Mouse (Mus musculus) layer of hippocampus, adult 11-12 months (tissue): Measurements from ENCODE around the gene Gpr107.

ENCODE experiments used
- DNase-seq: peaks from one replicate; pipeline ENCODE4 v3.0.0; 2022; ENCODE audit warnings: low spot score

The Gpr107 gene

DNA sequence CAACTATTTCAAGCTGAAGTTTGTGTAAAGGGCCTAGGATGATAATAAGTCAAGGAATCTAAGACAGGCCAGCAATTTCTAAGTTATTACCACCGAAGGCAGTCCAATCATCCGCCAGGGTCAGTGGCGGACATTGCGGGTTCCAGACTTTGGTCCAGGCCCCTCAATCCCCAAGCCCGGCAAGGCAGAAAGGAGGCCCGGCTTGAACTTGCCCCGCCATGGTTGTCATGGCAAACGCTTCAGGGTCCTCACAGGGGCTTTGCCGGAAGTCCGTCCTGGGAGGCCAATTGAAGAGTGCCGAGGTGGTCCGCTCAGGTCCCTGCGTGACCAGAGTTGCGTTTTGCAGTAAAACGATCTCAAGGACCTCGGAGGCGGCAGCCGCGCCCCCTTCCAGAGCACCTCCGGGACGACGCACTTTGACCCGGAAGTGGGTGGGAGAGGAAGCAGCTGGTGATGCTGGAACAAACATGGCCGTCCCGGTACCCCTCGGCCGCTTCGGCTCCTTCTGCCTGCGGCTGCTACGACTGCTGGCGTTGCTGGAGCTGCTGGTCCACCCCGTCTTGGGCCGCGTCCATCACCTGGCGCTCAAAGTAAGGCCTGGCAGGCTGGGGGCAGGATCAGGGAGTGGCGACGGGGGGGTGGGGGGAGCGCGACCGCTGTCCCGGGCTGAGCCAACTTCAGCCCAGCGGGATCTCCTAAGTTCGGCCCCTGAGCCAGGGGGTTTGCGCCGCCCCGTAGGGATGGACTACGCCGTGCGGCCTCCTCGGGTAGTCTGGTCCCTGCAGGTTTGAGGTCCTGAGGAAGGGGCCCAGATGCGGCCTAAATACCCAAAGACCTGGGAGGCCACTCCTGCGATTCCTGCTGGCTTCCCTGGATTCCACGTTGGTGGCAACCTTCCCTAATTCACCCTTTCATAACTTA is at the start of gene Gpr107:
Gene Gpr107, plus strand, starts transcription at position 425 of the 921 bp plus-strand sequence.
- DNase-seq: peak; percentile 79

DNA sequence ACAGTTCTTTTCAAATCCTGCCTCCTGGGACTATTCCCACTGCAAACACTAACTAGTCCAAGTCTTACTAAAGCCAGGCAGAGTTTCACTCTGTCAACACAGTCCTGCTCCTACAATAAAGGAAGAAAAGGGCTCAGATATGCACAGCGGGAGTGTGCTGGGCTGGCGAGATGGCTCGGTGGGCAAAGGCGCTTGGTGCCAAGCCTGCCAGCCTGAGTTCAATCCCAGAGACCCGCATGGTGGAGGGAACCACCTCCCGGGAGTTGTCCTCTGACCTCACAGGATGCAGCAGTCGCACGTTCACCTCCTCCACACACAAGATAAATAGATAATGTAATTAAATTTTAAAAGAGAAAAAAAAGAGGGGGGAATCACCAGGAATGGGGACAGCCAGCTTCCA is 48.8 kb upstream of the Gpr107 start:
- no peak for DNase-seq

DNA sequence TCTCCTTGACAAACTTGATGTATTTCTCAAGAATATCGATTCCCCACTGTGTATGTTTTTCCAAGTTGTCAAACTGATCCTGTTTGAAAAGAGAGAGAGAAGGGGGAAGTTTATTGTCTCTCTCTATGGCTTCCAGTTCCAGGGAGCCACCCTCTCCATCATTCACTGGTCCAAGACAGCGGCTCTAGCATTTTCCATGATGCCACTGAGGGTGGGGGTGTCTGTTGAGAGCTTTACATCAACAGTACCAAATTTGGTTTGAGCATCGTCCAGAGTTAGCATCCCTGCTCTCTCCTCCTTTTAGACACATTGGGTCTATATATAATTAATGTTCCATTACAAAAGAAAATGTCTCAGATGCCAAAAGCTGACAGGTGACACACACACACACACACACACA is 46.8 kb upstream of the Gpr107 start:
- DNase-seq: no peak

DNA sequence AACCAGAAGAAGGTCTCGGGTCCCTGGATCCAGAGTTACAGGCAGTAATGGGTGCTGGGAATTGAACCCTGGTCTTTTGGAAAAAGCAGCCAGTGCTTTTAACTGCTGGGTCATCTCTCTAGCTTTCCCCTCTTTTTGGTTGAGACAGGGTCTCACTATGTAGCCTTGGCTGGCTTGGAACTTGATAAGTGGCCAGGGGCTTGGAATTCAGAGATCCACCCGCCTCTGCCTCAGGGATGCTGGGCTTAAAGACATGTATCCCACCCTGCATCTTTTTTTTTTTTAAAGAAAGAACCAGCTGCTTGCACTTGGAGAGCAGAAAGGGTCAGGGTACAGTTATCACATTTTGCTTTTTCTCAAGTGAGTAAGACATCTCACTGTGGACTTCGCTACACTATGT is 46.1 kb upstream of the Gpr107 start:
- no peak for DNase-seq

DNA sequence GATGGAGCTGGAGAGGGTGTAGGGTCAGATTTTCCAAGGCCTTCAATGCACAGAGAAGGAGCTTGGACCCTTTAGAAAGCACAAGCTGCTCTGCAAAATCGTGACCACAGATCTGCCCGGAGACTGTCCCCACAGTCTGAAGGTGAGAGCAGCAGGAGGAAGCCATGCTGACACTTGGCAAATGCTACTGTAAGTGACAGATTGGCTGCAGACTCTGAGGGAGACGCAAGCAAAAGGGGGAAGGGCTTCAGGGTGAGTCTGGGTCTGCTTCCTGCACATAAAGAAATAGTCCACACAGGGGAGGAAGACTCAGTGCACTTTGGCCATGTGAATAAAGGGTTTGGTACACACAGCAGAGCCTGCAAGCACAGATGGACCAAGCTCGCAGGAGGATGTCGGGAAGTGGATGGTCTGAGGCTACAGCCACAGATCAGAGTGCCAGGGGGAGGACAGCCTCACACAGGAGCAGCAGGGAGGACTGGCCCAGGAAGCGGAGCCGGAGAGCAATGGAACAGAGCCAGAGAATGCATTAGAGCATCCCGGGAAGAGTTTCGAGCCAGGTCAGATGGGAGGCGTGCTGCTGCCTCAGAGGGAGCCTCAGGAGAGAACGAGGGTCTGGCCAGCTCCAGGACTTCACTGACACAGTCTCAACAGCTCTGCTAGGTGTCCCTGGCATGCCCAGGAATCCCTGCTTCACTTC is 45.3 kb upstream of the Gpr107 start:
- DNase-seq: peak; percentile 43

DNA sequence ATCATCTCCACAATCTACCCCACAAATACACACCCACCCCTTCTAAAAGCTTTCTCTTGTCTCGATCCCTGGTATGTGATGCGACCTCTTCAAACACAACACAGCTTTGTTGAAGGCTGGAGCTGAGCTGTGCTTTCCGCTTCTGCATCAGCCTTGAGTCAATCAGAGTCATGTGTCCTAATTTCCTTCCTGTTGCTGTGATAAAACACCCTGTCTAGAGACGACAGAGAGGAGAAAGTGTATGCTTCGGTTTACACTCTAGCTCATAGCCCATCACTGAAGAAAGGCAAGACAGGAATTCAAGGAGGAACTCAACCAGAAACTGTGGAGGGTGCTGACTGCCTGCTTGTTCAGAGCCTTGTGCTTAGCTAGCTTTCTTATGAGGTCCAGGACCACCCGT is 43.9 kb upstream of the Gpr107 start:
- DNase-seq: no peak

DNA sequence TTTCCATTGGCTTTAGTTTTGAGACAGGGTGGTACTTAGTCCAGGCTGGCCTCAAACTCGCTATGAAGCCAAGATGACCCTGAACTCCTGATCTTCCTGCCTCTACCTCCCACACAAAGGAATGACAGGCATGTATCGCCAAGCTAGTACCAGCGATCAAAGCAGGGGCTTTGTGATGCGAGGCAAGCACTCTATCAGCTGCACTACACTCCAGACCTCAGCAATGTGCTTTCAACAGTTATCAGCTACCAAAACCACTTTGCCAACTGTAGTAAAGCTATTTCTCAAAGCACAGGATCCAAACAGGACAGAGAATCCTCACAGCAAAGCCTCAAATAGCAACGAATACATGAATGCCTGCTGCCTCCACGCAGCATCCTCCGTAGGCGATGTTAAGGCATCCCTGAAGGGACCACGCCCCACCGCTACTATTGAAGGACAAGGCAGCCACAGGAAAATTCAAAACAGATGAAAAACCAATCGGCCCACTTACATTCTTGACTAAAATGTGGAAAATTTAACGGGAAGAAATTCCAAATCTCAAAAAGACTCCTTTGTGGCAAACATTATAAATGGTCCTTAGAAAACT is 42.1 kb upstream of the Gpr107 start:
- DNase-seq: no peak

DNA sequence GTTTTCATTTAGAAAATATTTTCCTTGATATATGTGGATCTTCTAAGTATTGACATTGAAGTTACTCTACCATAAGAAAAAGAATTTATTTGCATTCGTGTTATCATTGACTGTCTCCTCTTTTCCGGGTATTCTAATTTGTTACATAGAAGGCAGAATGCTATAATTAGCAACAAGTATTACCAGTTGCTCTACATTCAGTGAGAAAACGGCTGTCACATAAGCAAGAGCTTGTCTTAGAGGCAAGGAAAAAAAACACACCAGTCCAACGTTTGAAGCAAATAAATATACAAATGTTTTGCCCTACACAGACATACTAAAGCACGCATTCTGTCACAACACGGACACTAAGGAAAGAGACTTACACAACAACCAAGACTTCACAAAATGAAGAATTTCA is 40.4 kb upstream of the Gpr107 start:
- DNase-seq: no peak

DNA sequence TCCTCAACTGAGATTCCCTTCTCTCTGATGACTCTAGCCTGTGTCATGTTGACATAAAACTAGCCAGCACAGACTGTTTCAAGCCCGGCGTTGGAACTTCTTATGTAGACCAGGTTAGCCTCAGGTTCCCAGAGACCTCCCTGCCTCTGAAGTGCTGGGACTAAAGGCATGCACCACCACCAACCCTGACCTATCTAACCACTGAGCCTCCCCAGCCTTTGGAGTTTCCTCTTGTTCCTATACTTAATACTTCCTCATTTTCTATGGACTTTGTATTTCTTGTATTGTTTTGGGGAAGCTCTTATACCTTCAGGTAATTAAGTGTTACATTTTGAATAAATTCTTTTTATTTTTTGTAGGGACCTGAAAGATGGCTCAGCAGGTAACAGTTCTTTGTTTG is 37.9 kb upstream of the Gpr107 start:
- no peak for DNase-seq

DNA sequence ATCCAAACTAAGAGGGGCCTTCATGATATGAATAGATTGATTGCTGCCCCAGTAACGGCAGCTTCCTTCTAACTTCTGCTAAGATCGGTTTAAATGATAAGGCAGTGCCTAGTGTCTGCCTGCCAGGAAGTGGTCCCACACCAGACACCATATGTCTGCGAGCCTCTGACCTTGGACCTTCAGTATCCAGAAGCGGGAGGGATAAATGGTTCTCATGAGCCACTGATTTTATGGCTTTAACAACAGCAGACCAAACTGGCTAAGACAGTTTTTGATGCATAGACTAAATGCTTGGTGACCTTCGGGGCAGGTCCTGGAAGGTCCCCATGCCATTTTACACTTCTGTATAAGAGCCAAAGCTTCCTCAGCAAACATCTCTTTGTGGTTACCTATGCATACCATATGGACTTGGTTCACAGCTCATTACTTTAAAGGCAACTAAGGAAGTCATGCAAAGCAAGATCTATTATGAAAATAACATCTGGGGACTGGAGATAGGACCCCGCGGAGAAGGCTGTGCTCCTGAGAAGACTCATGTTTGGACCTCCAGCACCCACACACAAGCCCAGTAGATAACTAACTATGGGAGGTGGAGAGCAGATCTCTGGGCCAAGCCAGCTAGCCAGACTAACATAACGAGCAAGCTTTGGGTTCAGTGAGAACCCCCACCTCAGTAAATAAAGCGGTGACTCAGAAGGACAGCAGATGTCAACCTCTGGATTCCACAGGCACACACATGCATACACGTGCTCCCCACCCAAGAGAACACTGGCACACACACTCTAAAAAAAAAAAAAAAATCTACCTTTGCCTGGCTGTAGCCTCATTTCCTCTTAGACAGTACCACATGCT is 36.8 kb upstream of the Gpr107 start:
- DNase-seq: no peak

DNA sequence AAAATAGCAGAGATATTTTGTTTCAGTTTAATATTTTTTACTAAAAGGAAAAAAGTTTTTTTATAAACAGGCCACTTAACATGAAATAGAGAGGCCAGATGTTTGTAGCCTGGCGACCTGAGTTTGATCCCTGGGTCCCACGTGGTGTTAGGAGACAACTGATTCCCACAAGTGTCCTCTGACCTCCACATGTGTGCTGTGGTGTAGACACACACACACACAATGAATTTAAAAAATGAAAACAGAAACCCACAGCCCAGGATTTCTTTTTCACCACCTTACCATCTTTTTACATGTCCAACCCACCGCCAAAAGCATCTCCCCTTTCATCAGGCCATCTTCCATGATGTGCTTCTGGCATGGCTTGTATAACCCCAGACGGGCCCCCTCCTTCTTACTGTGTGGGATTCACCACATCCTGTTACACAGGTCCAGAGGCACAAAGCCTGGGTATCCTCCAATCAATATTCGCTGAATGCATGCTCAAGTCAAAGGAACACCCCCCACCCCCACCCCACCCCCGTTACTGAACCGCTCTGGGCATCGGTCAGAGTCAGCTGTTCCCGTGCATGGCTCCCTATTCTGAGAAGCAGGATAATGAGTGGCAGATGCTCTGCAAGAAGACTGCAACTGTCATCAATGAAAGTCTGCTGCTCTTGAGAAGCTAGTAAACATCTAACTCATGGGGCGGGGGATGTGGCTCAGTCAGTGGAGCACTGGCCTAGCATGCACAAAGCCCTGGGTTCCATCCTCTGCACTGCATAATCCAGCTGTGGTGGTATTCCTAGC is 36.0 kb upstream of the Gpr107 start:
- no peak for DNase-seq

DNA sequence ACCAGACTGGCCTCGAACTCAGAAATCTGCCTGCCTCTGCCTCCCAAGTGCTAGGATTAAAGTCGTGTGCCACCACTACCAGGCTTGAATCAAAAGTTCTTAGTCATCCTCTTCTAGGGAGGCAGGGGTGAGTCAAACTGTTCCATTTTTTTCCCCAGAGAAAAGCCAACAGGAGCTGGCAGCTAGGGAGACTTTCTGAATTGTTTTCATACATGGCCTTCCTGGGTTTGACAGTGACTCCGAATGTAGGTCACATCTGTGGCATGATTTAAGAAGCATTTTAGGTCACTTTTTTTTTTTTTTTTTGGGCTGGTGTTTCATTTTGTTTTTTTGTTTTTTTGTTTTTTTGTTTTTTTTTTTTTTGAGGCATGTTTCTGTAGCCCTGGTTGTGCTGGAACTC is 33.9 kb upstream of the Gpr107 start:
- no peak for DNase-seq

DNA sequence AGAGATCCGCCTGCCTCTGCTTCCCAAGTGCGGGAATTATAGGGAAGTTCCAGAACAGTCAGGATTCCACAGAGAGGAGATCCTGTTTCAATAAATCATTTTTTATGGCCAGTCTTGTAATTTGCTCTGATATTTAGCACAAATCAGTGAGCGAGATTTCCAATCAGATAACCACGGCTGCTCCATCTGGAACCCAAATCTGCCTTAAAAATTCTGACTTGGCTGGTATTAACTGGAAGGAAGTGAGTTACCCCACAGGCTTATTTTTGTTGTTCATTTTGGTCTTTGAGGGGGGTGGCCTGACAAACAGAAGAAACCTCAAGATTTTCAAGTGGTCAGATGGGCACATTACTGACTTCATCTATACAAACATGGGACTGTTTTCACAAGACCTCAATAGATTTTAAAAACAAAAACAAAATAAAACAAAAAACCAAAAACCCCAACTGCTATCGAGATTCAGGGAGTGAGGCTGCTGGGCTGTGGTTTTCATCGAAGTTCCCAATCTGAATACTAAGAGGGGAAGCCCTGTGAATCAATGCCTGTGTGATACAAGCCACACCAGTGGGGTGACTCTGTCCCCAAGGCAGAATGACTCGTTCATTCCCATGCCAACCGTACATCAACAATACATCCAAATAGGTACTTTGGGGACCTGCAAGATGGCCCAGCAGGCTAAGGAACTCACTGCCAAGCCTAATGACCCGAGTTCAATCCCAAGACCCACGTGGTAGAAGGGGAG is 33.3 kb upstream of the Gpr107 start:
- DNase-seq: no peak

DNA sequence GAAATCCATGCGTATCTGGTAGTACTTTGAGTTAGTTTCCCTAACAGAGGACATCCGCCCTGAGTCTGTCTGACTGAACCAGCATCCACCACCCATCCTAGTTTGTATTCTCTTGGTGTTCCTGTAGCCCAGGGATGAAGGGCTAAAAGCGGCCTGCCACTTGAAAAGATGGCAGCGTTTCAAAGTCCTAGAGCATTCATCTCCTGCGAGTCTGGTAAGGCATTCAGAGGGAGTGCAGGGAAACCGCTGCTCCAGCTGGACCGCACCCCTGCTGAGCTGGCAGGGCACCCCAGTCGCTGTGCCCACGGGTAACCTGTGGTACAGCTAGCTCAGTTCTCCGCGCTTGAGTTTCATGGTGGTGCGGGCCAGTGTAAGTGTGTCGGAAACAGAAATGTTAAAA is 32.3 kb upstream of the Gpr107 start:
- peak; percentile 53 for DNase-seq

DNA sequence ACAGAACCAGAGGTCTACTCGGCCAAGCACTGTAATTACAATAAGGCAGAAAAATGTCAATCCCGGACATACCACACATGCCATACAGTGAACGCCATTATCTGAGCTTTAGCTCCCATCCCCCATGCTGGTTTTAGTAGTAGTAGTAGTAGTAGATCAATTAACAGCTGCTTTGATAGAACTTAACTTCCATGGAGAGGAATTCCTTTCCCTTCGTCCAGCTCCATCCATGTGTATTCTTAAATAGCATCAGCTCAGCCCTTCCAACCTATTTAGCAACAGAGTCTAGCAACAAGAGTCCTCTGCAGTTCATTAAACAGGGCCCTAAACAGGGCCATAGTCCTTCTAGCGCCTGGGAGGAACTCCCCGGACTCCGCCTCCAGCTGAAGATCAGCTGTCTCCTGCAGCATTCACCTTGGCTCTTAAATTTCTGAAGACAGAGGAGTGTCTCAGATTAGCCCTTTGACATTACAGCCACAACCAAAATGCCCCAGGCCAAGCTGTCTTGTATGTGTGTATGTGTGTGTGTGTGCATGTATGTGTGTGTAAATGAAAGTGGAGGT is 30.9 kb upstream of the Gpr107 start:
- no peak for DNase-seq

DNA sequence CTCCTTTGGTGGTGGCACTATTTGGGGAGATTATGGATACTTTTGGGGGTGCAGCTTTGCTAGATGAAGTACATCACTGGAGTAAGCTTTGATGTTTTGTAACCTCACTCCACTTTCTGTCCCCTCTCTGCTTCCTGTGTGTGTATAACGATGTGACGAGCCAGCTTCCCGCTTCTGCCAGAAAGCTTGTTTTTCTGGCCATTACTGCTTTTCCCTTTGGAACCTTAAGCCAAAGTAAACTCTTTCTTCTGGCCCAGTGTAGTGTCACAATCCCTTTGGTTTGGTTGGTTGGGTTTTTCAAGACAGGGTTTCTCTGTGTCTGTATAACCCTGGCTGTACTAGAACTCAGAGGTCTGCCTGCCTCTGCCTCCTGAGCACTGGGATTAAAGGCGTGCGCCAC is 29.3 kb upstream of the Gpr107 start:
- no peak for DNase-seq

DNA sequence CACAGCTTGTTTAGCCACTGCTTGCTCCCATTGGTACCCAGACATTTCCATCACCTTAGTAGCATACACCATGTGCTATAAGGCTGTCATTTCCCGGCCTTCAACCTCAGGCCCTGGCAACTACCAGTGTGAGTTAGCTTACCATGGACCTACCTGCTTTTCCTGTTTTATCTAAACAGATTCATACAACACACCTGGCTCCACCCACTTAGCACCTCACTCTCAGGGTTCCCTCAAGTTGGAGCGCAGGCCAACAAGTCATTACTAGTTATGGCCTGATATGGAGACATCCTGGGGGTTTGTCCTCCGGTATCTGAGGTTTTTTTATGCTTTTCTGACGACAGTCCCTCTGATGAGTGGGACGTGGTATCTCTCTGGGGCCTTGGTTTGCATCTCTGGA is 28.6 kb upstream of the Gpr107 start:
- DNase-seq: no peak

DNA sequence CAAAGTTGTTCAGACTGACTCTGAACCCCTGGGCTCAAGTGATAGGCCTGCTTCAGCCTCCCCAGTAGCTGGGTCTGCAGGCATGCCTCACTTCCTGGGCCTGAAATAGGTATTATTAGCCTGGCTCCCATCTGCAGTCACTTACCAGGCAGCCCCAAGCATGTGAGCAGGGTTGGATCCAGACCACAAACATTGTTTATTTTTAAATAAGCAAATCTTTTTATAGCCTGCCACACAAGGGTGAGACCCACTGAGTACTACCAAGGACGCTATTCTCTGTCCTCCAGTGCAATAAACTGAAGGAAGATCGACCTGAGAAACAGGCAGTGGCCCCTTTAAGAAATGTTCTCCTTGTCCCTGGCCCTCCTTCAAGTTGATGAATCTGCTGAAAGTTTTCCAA is 27.4 kb upstream of the Gpr107 start:
- DNase-seq: no peak

DNA sequence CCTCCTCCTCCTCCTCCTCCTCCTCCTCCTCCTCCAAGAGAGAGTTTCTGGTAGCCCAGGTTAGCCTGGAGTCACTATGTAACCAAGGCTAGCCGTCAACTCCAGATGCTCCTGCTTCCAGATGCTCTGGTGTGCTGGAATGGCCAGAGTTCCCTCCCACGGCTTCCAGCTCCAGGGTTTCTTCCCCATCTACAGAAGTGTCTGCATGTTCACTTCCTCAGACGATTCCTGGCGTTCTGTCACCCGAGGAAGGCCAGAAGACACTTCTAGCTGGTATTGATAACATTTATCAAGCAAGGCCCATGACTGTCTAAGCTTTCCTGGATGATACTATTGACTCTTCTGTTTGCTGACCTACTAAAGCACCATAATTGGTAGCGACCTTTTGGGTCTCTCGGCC is 27.0 kb upstream of the Gpr107 start:
- no peak for DNase-seq

DNA sequence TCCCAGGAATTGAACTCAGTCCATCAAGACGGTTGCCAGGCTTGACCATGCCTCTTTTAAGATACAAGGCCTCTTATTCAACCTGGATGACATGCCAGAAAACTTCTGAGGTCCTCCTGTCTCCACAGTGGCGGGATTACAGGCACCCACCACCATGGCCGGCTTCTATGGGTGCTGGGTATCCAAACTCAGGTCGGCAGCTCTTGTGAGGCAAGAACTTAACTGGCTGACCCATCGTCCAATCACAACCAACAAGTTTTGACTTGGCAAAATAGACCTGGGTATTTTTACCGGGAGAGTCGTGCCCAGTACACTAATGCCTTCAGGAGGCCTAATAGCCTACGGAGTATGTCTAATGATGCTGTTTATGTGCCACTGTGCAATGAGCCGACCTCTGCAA is 26.1 kb upstream of the Gpr107 start:
- DNase-seq: no peak
